Mouse (Mus musculus) T-helper 1 cell (primary cell): ENCODE measurements at regions not wholly inside any gene's neighbourhood (a gene's known extent, or its start where the extent isn't known, plus 50 kb on each side); places are given as distances from the start of the nearest gene placed in this dataset.

Source experiments
- in situ Hi-C: fragments of 300-600 bp; cut with MboI, MseI; formaldehyde crosslinking; loops from one replicate; pipeline ENCODE4 v1.15.1; 2025; ENCODE audit warnings: high pct_unique_total_duplicates

DNA sequence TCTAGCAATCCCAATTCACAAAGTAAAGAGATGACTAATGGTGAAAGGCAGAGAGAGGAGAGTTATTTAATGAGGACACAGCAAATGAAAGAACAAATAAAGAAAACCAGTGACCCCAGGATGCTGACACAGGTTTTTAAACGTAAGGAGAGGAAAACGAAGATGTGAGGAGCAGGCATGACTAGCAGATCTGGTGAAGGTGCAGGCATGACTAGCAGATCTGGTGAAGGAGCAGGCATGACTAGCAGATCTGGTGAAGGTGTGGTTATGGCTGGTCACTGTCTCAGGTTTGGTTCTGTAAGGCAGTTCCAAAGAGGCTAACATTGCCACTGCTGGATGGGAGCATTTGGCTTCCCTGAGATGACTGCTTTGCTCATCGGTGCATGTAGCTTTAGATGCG lies 57.0 kb downstream of the Mbl2 start:
- in situ Hi-C loops = loop anchor here (10.0 kb wide), 1 partner anchor 265 kb away; no protein-coding TSS in a partner anchor

- in situ Hi-C loops = loop anchor here (10.0 kb wide), 1 partner anchor 260 kb away; no protein-coding TSS in a partner anchor
Observed at GRCm38 (mm10) chr19:30295263-30295704, 62.5 kb downstream of the Mbl2 start.

- in situ Hi-C loops = loop anchor here (10.0 kb wide), 1 partner anchor 259 kb away; no protein-coding TSS in a partner anchor
Observed at GRCm38 (mm10) chr19:30296024-30296423, 63.3 kb downstream of the Mbl2 start.

- in situ Hi-C loops = loop anchor here (10.0 kb wide), 1 partner anchor 255 kb away; no protein-coding TSS in a partner anchor
Observed at GRCm38 (mm10) chr19:30299536-30299935, 66.8 kb downstream of the Mbl2 start.

- in situ Hi-C loops = no loop called here
Observed at GRCm38 (mm10) chr19:30302281-30302680, 69.5 kb downstream of the Mbl2 start.

- in situ Hi-C loops = no loop called here
Observed at GRCm38 (mm10) chr19:30306379-30306778, 73.6 kb downstream of the Mbl2 start.

DNA sequence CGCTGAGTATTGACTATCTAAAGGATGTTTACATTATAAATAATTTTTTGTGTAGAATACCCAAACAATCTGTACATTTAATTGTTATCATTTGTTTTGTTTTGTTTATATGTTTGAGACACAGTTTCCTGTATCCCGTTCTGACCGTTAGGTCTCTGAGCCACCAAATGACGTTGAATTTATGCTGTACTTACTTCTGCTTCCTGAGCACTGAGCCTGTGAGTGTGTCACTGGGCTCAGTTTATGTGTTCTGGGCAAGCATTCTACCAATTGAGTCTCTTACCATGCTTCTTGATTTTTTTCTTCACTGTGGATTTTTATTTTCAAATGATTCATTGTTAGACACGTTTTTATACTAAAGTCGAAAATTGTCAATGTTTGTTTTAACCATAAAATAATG lies 74.2 kb downstream of the Mbl2 start:
- in situ Hi-C loops = no loop called here

DNA sequence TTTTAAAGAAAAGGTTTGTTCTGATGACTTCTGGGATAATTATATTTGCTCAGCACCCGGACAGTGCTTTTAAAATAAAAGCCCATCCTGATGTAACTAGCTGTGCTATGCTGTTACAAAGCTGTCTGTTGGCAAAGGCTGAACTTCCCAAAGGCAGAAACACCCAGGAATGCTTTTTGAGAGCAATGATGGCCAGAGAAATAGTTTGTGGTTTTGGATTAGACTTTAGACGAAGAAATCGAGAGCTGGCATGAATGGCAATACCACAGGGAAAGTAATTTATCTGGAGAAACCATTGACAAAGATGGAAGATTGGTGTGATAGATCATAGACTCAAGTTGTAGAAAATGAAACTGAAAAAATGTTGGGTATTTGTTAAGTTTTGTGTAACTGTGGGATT lies 84.6 kb downstream of the Mbl2 start:
- in situ Hi-C loops = loop anchor here (10.0 kb wide), 1 partner anchor 1833 kb away; no protein-coding TSS in a partner anchor

DNA sequence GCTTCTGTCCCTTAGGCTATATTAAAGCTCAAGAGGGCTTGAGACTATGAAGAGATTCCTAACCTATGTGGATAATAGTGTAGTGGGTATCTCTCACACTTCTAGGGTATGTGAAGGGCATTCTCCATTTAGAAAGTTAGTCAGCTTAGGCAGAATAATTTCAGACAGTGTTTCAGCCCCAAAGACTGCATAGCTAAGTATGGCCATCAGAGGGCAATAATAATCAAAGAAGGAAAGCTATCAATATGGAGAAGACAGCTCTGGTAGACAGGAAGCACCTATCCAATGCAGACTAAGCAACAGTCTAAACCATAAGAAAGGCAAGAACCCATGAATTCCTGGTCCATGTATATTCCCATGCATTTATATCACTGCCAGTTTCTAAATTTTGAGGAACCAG lies 95.0 kb downstream of the Mbl2 start:
- in situ Hi-C loops = no loop called here

GRCm38 (mm10) chr19:30328886-30329285 lies 96.1 kb downstream of the Mbl2 start:
- in situ Hi-C loops = no loop called here

DNA sequence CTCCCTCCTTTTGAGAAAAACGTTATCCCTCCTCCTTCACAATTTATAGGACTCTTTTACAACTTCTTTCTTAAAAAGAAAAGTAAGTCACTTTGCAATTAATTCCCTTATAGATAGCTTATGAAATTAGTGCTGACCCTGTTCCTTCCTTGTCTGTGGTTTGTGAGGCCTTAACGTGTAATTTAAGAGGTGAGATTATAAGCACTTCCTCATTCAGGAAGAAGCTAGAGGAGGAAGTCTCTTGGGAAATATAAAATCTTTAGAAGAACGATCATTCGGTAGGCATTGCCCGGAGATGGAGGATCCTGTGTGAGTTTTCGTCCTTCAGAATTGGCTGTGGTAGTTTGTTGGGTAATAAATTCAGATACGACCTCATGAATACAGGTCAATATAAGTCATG lies 98.0 kb downstream of the Mbl2 start:
- in situ Hi-C loops = no loop called here

GRCm38 (mm10) chr19:30331850-30332249 lies 99.1 kb downstream of the Mbl2 start:
- in situ Hi-C loops = no loop called here

DNA sequence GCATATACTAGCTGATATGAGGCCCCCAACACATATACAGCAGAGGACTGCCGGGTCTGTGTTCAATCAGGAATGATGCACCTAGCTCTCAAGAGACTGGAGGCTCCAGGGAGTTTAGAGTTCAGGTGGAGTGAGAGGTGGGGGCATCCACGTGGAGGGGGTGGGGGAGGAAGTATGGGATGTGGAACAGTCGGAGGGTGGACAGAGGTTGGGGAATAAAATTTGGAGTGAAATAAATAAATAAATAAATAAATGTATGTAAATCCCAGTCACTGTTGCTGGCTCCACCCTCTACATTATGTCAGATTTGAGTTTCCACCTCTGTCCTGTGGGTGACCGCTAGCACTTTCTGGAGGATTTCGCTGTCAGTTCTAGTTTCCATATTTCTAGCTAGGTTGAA lies 111.7 kb downstream of the Mbl2 start:
- in situ Hi-C loops = no loop called here

- in situ Hi-C loops = no loop called here
Observed at GRCm38 (mm10) chr19:30348924-30349323, 116.2 kb downstream of the Mbl2 start.

DNA sequence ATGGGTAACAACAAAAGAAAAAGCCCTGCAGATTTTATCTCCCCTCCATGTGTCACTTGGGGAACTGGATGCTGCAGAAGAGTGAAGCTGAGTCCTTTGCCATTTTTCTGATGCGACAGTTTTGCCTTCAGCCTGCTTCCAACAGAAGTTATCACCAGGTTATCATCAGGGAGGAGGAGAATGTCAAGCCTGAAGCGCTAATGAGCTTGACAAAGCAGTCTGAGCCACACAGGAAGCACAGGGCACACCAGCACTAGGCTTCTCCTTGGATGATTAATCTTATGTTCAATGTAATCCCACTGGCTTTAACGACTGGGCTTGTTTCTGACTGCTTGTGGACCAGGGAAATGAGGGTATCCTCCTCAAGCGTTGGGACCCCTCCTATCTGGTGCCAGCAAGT lies 122.2 kb downstream of the Mbl2 start:
- in situ Hi-C loops = no loop called here

GRCm38 (mm10) chr19:30358961-30359360 lies 126.2 kb downstream of the Mbl2 start:
- in situ Hi-C loops = no loop called here

GRCm38 (mm10) chr19:30371901-30372300 lies 139.2 kb downstream of the Mbl2 start:
- in situ Hi-C loops = loop anchor here (10.0 kb wide), 1 partner anchor 183 kb away; no protein-coding TSS in a partner anchor

DNA sequence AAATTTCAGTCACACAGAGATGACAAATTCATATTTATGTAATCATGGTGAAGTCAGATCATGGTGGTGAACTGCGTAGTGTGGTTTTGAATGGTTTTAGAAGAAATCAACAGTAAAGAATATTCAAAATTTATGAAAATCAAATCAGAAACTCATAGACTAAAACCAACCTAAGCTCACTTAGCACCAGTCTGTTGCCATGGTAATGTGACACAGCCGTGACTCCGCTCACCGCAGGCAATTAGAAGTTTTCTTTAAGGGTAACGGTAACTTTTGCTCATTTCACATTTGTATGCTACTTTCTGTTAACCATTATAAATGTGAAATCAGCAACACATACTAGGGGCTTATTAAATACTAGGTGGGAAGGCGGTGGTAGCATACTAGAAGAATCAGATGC lies 147.0 kb downstream of the Mbl2 start:
- in situ Hi-C loops = loop anchor here (10.0 kb wide), 1 partner anchor 175 kb away; no protein-coding TSS in a partner anchor

DNA sequence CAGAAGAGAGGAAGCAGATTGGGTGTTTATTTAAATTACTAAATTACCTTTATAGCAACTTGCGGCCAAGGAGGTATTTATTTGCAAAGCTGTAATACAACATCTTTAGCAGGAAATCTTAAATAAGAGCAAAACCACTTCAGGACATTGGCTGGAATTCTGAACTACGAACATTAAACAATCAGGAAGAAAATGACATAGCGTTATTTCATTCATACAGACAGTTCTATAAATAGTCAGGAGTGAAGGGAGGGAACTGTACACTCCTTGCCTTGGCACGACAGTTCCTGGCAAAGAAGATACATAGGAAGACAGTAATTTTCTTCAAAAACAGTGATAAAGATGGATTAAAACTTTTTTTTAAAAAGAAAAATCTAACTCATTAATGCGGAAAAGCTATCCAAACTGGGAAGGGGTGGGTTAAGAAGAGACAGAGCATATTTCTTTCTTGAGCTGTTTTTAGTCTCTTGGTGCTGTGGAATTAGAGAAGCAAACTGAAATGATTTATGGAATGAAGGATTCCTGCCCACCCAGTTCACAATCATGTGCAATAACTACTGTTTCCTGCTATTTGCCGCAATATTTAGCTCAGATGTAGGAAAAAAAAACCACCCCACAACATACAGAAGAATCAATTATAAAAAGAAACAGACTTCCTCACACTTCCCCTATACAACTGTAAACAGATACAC lies 147.9 kb downstream of the Mbl2 start:
- in situ Hi-C loops = no loop called here

- in situ Hi-C loops = loop anchor here (5.0 kb wide), 1 partner anchor 49 kb away; no protein-coding TSS in a partner anchor
Observed at GRCm38 (mm10) chr19:30393791-30394190, 155.7 kb downstream of the Dkk1 start.

DNA sequence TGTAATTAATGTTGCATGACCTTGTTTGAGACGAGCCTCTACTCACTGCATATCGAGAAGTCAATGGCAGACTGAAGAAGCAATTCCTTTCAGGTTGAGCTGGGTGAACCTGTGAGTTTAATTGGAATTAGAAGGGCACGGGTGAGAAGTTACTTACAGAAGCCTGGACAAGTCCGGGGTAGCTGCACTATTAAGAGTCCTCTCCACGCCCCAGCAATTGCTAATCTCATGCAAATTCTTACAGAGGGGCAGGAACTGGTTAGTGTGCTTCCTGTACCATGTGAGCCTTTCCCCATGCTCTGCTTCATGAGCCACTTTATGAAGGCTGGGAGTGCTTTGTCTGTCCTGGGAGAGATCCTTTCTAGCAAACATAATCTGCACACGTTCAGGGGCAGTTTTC lies 142.5 kb downstream of the Dkk1 start:
- in situ Hi-C loops = no loop called here

GRCm38 (mm10) chr19:30419556-30420280 lies 129.7 kb downstream of the Dkk1 start:
- in situ Hi-C loops = no loop called here

GRCm38 (mm10) chr19:30425627-30426026 lies 123.8 kb downstream of the Dkk1 start:
- in situ Hi-C loops = no loop called here
